Mouse (Mus musculus): ENCODE data around the gene BC049715. TPM values are rescaled to one million over a fixed set of nuclear protein-coding genes. Genes with fewer than 3 reads are reported as not detected.

BC049715 gene
- polyA plus RNA-seq, 1 experiment from 2014 or later: 2.5 TPM

DNA sequence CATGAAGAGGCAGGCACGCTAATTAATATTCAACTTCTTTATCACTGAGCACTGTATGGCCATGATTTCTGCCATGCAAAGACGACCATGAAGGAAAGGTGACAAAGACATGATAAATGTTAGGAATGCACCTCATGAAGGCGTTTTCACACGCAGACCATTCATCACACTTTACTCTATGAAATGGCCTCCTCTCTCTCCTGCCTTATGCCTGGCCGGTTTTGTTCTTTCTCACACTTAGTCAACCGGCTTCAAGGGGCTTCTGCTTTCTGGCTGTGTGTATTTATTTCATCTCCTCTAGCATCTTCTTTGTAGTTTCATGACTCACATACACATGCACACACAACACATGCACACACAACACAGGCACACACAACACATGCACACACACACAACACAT is 26.2 kb upstream of the BC049715 start:
- H3K27ac ChIP-seq: no peak overlapping the region
- H3K4me1 ChIP-seq: peaks cover 11% of the 10 kb centered on the region
- no peak overlapping the region for H3K4me3 ChIP-seq
- no peaks in the 10 kb centered on the region for H3K36me3 ChIP-seq
- H3K9me3 ChIP-seq (replicated peaks): no peaks in the 10 kb centered on the region
- ATAC-seq (ENCODE audit: low FRiP score): no peak
- 86% methylated on average over 6 of the region's 6 CpGs for WGBS
- H3K27me3 ChIP-seq: no peaks in the 10 kb centered on the region
- H3K4me2 ChIP-seq (replicated peaks): no peak overlapping the region
- H3K9ac ChIP-seq: no peak overlapping the region

- H3K4me2 ChIP-seq (replicated peaks): peak overlapping the region; percentile 75
- H3K9ac ChIP-seq: peak overlapping the region; percentile 90
- no peaks in the 10 kb centered on the region for H3K27me3 ChIP-seq
- no peaks in the 10 kb centered on the region for H3K36me3 ChIP-seq
- H3K4me3 ChIP-seq: peak overlapping the region; percentile 75
- peaks cover 15% of the 10 kb centered on the region for H3K4me1 ChIP-seq
- WGBS: 25% methylated on average over 12 of the region's 12 CpGs
- ATAC-seq (ENCODE audit: low FRiP score): no peak
- no peaks in the 10 kb centered on the region for H3K9me3 ChIP-seq (replicated peaks)
- H3K27ac ChIP-seq: peak overlapping the region; percentile 100
These were observed 24.2 kb upstream of the BC049715 start for GRCm38 (mm10) chr6:136803093-136803738.

DNA sequence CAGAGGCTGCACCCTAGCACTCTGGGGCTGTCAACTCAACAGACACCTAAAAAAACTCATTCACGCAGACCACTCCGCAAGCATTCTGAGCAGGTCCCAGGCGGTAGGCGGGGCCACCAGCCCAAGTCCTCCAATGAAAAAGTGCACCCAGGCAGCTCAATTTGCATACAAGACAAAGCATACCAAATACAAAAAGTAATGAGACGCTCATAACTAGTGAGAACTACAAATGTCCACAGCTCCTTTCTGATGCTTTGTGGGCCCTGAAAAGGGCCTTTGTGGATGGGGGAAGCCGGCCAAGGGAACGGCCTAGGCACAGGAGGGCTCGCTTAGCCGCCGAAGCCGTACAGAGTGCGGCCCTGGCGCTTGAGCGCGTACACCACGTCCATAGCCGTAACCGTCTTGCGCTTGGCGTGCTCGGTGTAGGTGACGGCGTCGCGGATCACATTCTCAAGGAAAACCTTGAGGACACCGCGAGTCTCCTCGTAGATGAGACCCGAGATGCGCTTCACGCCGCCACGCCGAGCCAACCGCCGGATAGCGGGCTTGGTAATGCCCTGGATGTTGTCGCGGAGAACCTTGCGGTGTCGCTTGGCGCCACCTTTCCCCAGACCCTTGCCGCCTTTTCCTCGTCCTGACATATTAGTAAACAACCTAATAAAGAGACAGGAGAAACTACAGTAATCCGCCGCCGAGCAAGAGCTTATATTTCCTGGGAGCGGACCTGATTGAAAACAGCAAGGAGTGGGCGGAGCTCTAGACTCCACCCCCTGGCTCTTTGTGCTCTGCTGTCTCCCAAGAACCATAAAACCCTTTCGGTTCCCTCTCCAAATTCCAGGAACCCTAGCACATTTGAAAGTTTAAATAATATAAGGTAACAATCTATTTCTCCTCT is 23.4 kb upstream of the BC049715 start, which contains the start of gene Hist4h4:
Gene Hist4h4 (minus strand): TSS at position 677 of the 895 bp plus-strand sequence.
- H3K4me2 ChIP-seq (replicated peaks): peak within 1 kb of the TSS; percentile 75
- H3K4me1 ChIP-seq: peaks cover 18% of the 10 kb centered on the region
- H3K9ac ChIP-seq: peak within 1 kb of the TSS; percentile 90
- H3K27ac ChIP-seq: peak within 1 kb of the TSS; percentile 100
- H3K27me3 ChIP-seq: no peaks in the 10 kb centered on the region
- H3K4me3 ChIP-seq: peak within 1 kb of the TSS; percentile 75
- peak; percentile 77 for ATAC-seq (ENCODE audit: low FRiP score)
- no peaks in the 10 kb centered on the region for H3K9me3 ChIP-seq (replicated peaks)
- H3K36me3 ChIP-seq: no peaks in the 10 kb centered on the region
- under 1% methylated on average over 50 of the region's 50 CpGs for WGBS

GRCm38 (mm10) chr6:136804705-136805408 is 22.6 kb upstream of the BC049715 start:
- H3K36me3 ChIP-seq: no peaks in the 10 kb centered on the region
- H3K9me3 ChIP-seq (replicated peaks): no peaks in the 10 kb centered on the region
- 34% methylated on average over 9 of the region's 9 CpGs for WGBS
- H3K9ac ChIP-seq: peak overlapping the region; percentile 57
- peak overlapping the region; percentile 75 for H3K4me2 ChIP-seq (replicated peaks)
- peaks cover 27% of the 10 kb centered on the region for H3K4me1 ChIP-seq
- no peak for ATAC-seq (ENCODE audit: low FRiP score)
- H3K27ac ChIP-seq: peak overlapping the region; percentile 100
- H3K4me3 ChIP-seq: peak overlapping the region; percentile 75
- H3K27me3 ChIP-seq: no peaks in the 10 kb centered on the region

DNA sequence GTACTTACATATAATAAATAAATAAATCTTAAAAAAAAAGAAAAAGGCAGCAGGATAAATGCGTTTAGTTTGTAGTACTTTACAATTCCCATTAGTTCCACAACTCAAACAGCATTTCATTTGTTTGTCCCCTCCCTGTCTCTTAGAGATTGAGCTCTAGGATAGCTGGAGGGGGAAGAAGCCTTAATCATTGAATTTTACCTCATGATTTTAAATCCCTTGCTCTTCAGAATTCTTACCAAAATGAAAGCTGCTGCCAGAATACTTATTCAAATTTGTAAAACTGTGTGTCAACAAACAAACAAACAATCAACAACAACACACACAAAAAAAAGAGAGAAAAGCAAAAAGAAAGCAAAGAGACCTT is 22.0 kb upstream of the BC049715 start:
- no peaks in the 10 kb centered on the region for H3K9me3 ChIP-seq (replicated peaks)
- 78% methylated on average over 1 of the region's 1 CpGs for WGBS
- ATAC-seq (ENCODE audit: low FRiP score): no peak
- no peaks in the 10 kb centered on the region for H3K36me3 ChIP-seq
- H3K4me3 ChIP-seq: no peak overlapping the region
- peaks cover 29% of the 10 kb centered on the region for H3K4me1 ChIP-seq
- no peak overlapping the region for H3K4me2 ChIP-seq (replicated peaks)
- no peak overlapping the region for H3K27ac ChIP-seq
- H3K27me3 ChIP-seq: no peaks in the 10 kb centered on the region
- H3K9ac ChIP-seq: no peak overlapping the region

DNA sequence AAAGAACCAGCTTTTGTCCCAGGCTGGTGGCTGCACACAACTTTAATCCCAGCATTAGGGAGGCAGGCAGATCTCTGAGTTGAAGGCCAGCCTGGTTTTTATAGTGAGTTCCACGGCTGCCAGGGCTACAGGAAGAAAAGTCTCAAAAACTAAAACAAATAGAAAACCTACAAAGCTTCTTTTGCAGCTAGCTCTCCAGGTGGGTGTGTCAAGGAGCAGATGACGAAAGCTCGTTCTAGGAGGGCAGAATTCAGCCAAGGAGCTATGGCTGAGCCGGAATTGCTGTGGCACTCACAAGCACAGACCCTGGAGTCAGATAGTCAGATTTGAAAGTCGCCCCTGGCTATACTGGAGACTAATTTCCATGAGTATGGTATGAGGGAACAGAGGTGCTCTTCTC is 20.6 kb upstream of the BC049715 start:
- ATAC-seq (ENCODE audit: low FRiP score): no peak

DNA sequence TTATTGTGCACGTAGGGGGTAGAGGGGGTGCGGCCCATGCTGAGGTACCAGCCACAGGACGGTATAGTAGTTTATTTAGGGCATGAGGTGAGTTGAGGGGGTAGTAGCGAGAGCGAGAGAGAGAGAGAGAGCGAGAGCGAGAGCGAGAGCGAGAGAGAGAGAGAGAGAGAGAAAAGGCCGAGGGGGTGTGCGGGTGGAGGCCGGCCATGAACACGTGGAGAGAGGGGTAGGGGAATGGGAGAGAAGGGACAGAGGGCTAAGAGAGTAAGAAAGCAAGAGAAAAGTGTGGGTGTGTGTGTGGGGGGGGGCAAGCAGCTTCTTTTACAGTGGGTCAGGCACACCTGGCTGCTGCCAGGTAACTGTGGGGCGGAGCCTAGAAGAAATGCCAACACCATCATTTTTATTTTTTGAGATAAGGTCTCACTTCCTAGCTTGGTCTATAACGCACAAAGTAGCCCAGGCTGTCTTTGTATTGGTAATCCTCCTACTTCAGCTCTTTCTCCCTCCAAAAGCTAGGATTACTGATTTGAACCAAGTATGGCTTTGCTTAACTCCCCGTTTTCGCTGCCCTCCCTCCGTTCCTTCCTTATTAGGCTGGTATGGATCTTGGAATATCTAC is 19.9 kb upstream of the BC049715 start:
- ATAC-seq (ENCODE audit: low FRiP score): peak; percentile 3
- Histone ChIP-seq H3K27me3 (no peaks in the 10 kb centered on the region), H3K36me3 (peaks cover 12% of the 10 kb centered on the region), H3K27ac (peak overlapping the region; percentile 79), H3K4me3 (peak overlapping the region; percentile 87), H3K9ac (0 out of 2 replicates have a peak overlapping the region, but pooled peaks have one; percentile 35), H3K4me2 (replicated peaks) (peak overlapping the region; percentile 97), H3K4me1 (peaks cover 29% of the 10 kb centered on the region), H3K9me3 (replicated peaks) (no peaks in the 10 kb centered on the region)
- 24% methylated on average over 18 of the region's 18 CpGs for WGBS

More for the DNA sequence above, 20.6 kb upstream of the BC049715 start:
- Histone ChIP-seq H3K4me1 (peaks cover 29% of the 10 kb centered on the region), H3K4me2 (replicated peaks) (no peak overlapping the region), H3K9ac (no peak overlapping the region), H3K27me3 (no peaks in the 10 kb centered on the region), H3K4me3 (no peak overlapping the region), H3K36me3 (peaks cover 6% of the 10 kb centered on the region; the same call in 1 of the 2 replicates), H3K9me3 (replicated peaks) (no peaks in the 10 kb centered on the region), H3K27ac (no peak overlapping the region)
- WGBS: 64% methylated on average over 5 of the region's 5 CpGs

- under 1% methylated on average over 34 of the region's 34 CpGs for WGBS
- Histone ChIP-seq H3K4me3 (peak within 1 kb of the TSS; percentile 87), H3K4me2 (replicated peaks) (peak within 1 kb of the TSS; percentile 97), H3K27me3 (no peaks in the 10 kb centered on the region), H3K9ac (peak within 1 kb of the TSS; percentile 78), H3K4me1 (peaks cover 26% of the 10 kb centered on the region), H3K36me3 (peaks cover 16% of the 10 kb centered on the region), H3K27ac (peak within 1 kb of the TSS; percentile 79), H3K9me3 (replicated peaks) (no peaks in the 10 kb centered on the region)
- ATAC-seq (ENCODE audit: low FRiP score): peak; percentile 88
These were observed 19.4 kb upstream of the BC049715 start, which contains the start of gene H2afj for GRCm38 (mm10) chr6:136808014-136808417. Gene H2afj (plus strand): TSS chr6:136808244.

GRCm38 (mm10) chr6:136808631-136809046 is 18.8 kb upstream of the BC049715 start:
- H3K27ac ChIP-seq: peak overlapping the region; percentile 68; the same call in 1 of the 2 replicates
- peaks cover 22% of the 10 kb centered on the region for H3K4me1 ChIP-seq
- H3K9me3 ChIP-seq (replicated peaks): no peaks in the 10 kb centered on the region
- peak overlapping the region; percentile 97 for H3K4me2 ChIP-seq (replicated peaks)
- peaks cover 21% of the 10 kb centered on the region for H3K36me3 ChIP-seq
- WGBS: 0% methylated on average over 28 of the region's 28 CpGs
- peak; percentile 23 for ATAC-seq (ENCODE audit: low FRiP score)
- no peaks in the 10 kb centered on the region for H3K27me3 ChIP-seq
- peak overlapping the region; percentile 87 for H3K4me3 ChIP-seq
- peak overlapping the region; percentile 78 for H3K9ac ChIP-seq

- H3K36me3 ChIP-seq: peaks cover 25% of the 10 kb centered on the region
- WGBS: 37% methylated on average over 14 of the region's 14 CpGs
- H3K4me3 ChIP-seq: peak overlapping the region; percentile 87
- no peaks in the 10 kb centered on the region for H3K9me3 ChIP-seq (replicated peaks)
- ATAC-seq (ENCODE audit: low FRiP score): no peak
- peak overlapping the region; percentile 78; the same call in 1 of the 2 replicates for H3K9ac ChIP-seq
- H3K4me1 ChIP-seq: peaks cover 22% of the 10 kb centered on the region
- no peaks in the 10 kb centered on the region for H3K27me3 ChIP-seq
- no peak overlapping the region for H3K27ac ChIP-seq
- H3K4me2 ChIP-seq (replicated peaks): peak overlapping the region; percentile 97
These were observed 18.3 kb upstream of the BC049715 start for GRCm38 (mm10) chr6:136809077-136809476.

DNA sequence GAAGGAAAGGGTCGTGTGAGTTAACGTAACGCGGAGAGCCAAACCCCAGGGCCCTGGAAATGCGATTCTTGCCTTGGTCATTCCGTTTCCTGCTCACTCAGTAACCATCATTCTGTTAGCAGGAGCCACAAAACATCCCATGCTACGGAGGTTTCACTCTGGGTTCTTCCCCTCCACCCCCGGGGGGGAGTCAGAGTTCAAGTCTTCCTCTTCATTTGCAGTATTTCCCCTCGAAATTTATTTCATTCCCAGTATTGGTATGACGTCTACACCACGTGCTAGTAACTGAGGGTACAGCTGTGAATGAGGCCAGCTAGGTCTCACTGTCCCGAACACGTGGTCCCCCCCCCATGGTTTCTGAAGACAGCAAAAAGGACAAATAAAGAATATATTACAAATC is 17.8 kb upstream of the BC049715 start:
- Histone ChIP-seq H3K4me2 (replicated peaks) (peak overlapping the region; percentile 97), H3K4me3 (no peak overlapping the region), H3K36me3 (peaks cover 31% of the 10 kb centered on the region), H3K9ac (no peak overlapping the region), H3K9me3 (replicated peaks) (no peaks in the 10 kb centered on the region), H3K4me1 (peaks cover 22% of the 10 kb centered on the region), H3K27ac (no peak overlapping the region), H3K27me3 (no peaks in the 10 kb centered on the region)
- ATAC-seq (ENCODE audit: low FRiP score): no peak
- 75% methylated on average over 13 of the region's 13 CpGs for WGBS

Data from hindbrain, embryonic 12.5 days (tissue).